Mouse (Mus musculus): ENCODE results near the gene Tgm2. TPM values are rescaled to one million over a fixed set of nuclear protein-coding genes. Genes with fewer than 3 reads are reported as not detected.

Gene Tgm2
- total RNA-seq, 1 experiment = 25.0 TPM

DNA sequence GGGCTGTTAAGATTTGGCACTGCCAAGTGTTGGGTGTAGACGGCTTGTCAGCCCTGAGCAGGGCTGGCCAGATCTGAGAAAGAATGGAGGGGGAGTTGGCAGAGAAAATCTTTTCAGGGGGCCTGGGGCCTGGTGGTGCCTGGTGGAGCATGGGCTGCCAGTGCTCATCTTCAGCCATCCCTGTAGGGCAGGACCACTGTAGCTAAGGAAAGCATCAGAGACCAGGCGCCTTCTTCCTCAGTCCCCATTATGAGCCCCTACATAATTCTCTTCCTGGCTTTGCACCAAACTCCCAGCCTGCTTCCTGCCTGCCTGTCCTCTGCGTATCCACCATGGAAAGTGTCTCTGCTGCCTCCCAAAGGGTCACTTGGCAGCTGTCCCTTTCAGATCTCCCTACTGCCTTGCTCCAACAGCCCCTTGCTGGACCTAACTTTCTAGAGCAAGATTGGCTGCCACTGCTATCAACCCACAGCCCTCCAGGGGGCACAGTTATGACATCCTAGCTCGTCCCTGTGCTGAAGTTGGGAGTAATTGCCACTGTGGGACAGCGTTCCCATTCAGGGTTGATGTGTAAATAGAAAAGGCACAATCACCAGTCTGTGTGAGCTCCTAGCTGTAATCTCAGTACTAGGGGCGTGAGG is 39.2 kb downstream of the Tgm2 start:
- in situ Hi-C loops (cut with MboI; ENCODE audit: low sequenced_read_pairs in 2 of 2, unreplicated experiment in 2 of 2) = no loop called here
- H3K36me3 ChIP-seq (ENCODE audit: control insufficient read depth, insufficient read depth, low read length, poor library complexity, severe bottlenecking) = no peaks in the 10 kb centered on the region
- no peak overlapping the region for H3K9ac ChIP-seq (ENCODE audit: insufficient read depth, low read depth, low read length, poor library complexity, severe bottlenecking)
- no peaks in the 10 kb centered on the region for H3K9me3 ChIP-seq (ENCODE audit: control insufficient read depth, insufficient read depth, low read depth, low read length)
- DNase-seq (ENCODE audit: low read depth, low spot score) = no peak
- no peak for TF ChIP-seq CHD2 (IDR thresholded peaks at IDR 0.05; ENCODE audit: low read depth, low read length)
- no peak for TF ChIP-seq HCFC1 (IDR thresholded peaks at IDR 0.05; ENCODE audit: borderline replicate concordance, insufficient read depth, low read length)
- TF ChIP-seq ZC3H11A (IDR thresholded peaks at IDR 0.05; ENCODE audit: borderline replicate concordance, low read depth, low read length) = no peak
- TF ChIP-seq MAFK (IDR thresholded peaks at IDR 0.05; ENCODE audit: insufficient read depth, low read depth, low read length) = no peak
- no peak for TF ChIP-seq ZNF384 (IDR thresholded peaks at IDR 0.05; ENCODE audit: low read depth, low read length)
- H3K27ac ChIP-seq (ENCODE audit: insufficient read depth, low read depth, low read length, poor library complexity, severe bottlenecking) = no peak overlapping the region
- no peak overlapping the region for H3K4me3 ChIP-seq (ENCODE audit: insufficient read depth in 1 of 2, low read depth in 1 of 2, low read length in 2 of 2, poor library complexity in 1 of 2, severe bottlenecking in 1 of 2)
- H3K4me1 ChIP-seq (ENCODE audit: control insufficient read depth in 2 of 2, insufficient read depth in 2 of 2, low read length in 2 of 2, poor library complexity in 1 of 2) = peaks cover 0 to 3% of the 10 kb centered on the region in 2 experiments; a peak in 2 of 4 replicates

DNA sequence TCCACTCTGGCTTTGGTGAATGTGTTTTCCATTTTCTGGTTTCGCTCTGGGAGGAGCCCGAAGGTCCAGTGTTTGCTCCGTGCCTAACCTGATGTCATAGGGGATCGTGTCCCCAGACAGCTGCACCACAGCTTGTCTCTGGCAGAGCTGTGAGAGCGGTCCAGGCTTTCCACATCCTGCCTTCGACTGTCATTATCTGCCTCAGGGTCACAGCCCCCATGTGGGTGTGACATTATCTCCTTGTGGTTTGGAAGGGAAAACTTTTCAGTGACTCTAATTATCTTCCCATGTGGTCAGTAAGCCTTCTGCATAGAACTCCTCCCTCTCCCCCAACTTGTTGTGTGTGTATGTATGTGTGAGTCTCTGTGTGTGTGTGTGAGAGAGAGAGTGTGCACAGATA is 40.6 kb downstream of the Tgm2 start:
- H3K9me3 ChIP-seq (ENCODE audit: control insufficient read depth, insufficient read depth, low read depth, low read length) = no peaks in the 10 kb centered on the region
- no peak overlapping the region for H3K27ac ChIP-seq (ENCODE audit: insufficient read depth, low read depth, low read length, poor library complexity, severe bottlenecking)
- in situ Hi-C loops (cut with MboI; ENCODE audit: low sequenced_read_pairs in 2 of 2, unreplicated experiment in 2 of 2) = no loop called here
- DNase-seq (ENCODE audit: low read depth, low spot score) = no peak
- H3K4me1 ChIP-seq (ENCODE audit: control insufficient read depth in 2 of 2, insufficient read depth in 2 of 2, low read length in 2 of 2, poor library complexity in 1 of 2) = peaks cover 0 to 3% of the 10 kb centered on the region in 2 experiments; a peak in 2 of 4 replicates
- no peak overlapping the region for H3K9ac ChIP-seq (ENCODE audit: insufficient read depth, low read depth, low read length, poor library complexity, severe bottlenecking)
- TF ChIP-seq HCFC1 (IDR thresholded peaks at IDR 0.05; ENCODE audit: borderline replicate concordance, insufficient read depth, low read length) = no peak
- TF ChIP-seq CHD2 (IDR thresholded peaks at IDR 0.05; ENCODE audit: low read depth, low read length) = no peak
- no peak for TF ChIP-seq ZC3H11A (IDR thresholded peaks at IDR 0.05; ENCODE audit: borderline replicate concordance, low read depth, low read length)
- no peak for TF ChIP-seq MAFK (IDR thresholded peaks at IDR 0.05; ENCODE audit: insufficient read depth, low read depth, low read length)
- TF ChIP-seq ZNF384 (IDR thresholded peaks at IDR 0.05; ENCODE audit: low read depth, low read length) = no peak
- no peaks in the 10 kb centered on the region for H3K36me3 ChIP-seq (ENCODE audit: control insufficient read depth, insufficient read depth, low read length, poor library complexity, severe bottlenecking)
- H3K4me3 ChIP-seq (ENCODE audit: insufficient read depth in 1 of 2, low read depth in 1 of 2, low read length in 2 of 2, poor library complexity in 1 of 2, severe bottlenecking in 1 of 2) = no peak overlapping the region

DNA sequence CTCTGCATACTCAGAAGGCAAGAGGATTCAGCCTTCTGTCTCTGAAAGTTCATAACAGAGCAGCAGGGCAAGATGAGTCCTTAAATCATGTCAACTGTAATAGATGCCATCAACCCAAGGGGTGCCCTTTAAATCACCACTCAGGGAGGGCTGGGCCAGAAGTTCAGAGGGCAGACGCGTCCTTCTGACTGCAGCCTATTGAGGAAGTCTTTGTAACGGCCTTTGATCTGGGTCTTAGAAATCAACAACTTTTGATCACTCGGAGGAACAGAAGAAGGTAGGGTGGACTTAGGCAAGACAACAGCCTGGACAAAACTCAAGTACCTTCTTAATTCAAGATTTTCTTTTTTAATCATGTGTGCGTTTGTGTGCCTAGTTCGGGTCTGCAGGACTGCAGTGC is 41.3 kb downstream of the Tgm2 start:
- in situ Hi-C loops (cut with MboI; ENCODE audit: low sequenced_read_pairs in 2 of 2, unreplicated experiment in 2 of 2) = no loop called here

DNA sequence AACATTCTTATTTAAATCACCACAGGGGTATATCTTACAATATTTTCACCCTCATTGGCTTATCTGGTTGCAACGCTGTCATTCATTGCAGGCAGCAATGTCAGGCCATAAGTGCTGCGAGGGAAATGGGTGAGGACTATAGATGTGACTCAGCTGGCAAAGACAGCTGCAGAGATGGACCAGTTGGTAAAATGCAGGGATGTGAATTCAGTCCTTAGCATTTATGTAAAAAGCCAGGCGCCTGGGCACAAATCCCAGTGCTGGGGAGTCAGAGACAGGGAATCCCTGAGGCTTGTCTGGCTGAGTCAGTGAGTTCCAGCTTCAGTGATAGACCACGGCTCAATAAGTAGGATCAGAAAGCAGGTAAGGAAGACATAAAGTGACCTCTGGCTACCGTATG is 44.5 kb downstream of the Tgm2 start:
- TF ChIP-seq MAFK (IDR thresholded peaks at IDR 0.05; ENCODE audit: insufficient read depth, low read depth, low read length) = no peak
- TF ChIP-seq ZNF384 (IDR thresholded peaks at IDR 0.05; ENCODE audit: low read depth, low read length) = no peak
- TF ChIP-seq CHD2 (IDR thresholded peaks at IDR 0.05; ENCODE audit: low read depth, low read length) = no peak
- TF ChIP-seq ZC3H11A (IDR thresholded peaks at IDR 0.05; ENCODE audit: borderline replicate concordance, low read depth, low read length) = no peak
- TF ChIP-seq HCFC1 (IDR thresholded peaks at IDR 0.05; ENCODE audit: borderline replicate concordance, insufficient read depth, low read length) = no peak
- no peaks in the 10 kb centered on the region for H3K9me3 ChIP-seq (ENCODE audit: control insufficient read depth, insufficient read depth, low read depth, low read length)
- no peaks in the 10 kb centered on the region for H3K36me3 ChIP-seq (ENCODE audit: control insufficient read depth, insufficient read depth, low read length, poor library complexity, severe bottlenecking)
- H3K4me1 ChIP-seq (ENCODE audit: control insufficient read depth in 2 of 2, insufficient read depth in 2 of 2, low read length in 2 of 2, poor library complexity in 1 of 2) = no peaks in the 10 kb centered on the region
- H3K4me3 ChIP-seq (ENCODE audit: insufficient read depth in 1 of 2, low read depth in 1 of 2, low read length in 2 of 2, poor library complexity in 1 of 2, severe bottlenecking in 1 of 2) = no peak overlapping the region
- H3K9ac ChIP-seq (ENCODE audit: insufficient read depth, low read depth, low read length, poor library complexity, severe bottlenecking) = no peak overlapping the region
- H3K27ac ChIP-seq (ENCODE audit: insufficient read depth, low read depth, low read length, poor library complexity, severe bottlenecking) = no peak overlapping the region
- in situ Hi-C loops (cut with MboI; ENCODE audit: low sequenced_read_pairs in 2 of 2, unreplicated experiment in 2 of 2) = no loop called here
- DNase-seq (ENCODE audit: low read depth, low spot score) = no peak

More for the DNA sequence above, 41.3 kb downstream of the Tgm2 start:
- Histone ChIP-seq H3K36me3 (ENCODE audit: control insufficient read depth, insufficient read depth, low read length, poor library complexity, severe bottlenecking) (no peaks in the 10 kb centered on the region), H3K9ac (ENCODE audit: insufficient read depth, low read depth, low read length, poor library complexity, severe bottlenecking) (no peak overlapping the region), H3K4me3 (ENCODE audit: insufficient read depth in 1 of 2, low read depth in 1 of 2, low read length in 2 of 2, poor library complexity in 1 of 2, severe bottlenecking in 1 of 2) (no peak overlapping the region), H3K4me1 (ENCODE audit: control insufficient read depth in 2 of 2, insufficient read depth in 2 of 2, low read length in 2 of 2, poor library complexity in 1 of 2) (peaks cover 0 to 3% of the 10 kb centered on the region in 2 experiments; a peak in 2 of 4 replicates), H3K9me3 (ENCODE audit: control insufficient read depth, insufficient read depth, low read depth, low read length) (no peaks in the 10 kb centered on the region), H3K27ac (ENCODE audit: insufficient read depth, low read depth, low read length, poor library complexity, severe bottlenecking) (no peak overlapping the region)
- no peak for TF ChIP-seq ZNF384 (IDR thresholded peaks at IDR 0.05; ENCODE audit: low read depth, low read length)
- no peak for DNase-seq (ENCODE audit: low read depth, low spot score)

DNA sequence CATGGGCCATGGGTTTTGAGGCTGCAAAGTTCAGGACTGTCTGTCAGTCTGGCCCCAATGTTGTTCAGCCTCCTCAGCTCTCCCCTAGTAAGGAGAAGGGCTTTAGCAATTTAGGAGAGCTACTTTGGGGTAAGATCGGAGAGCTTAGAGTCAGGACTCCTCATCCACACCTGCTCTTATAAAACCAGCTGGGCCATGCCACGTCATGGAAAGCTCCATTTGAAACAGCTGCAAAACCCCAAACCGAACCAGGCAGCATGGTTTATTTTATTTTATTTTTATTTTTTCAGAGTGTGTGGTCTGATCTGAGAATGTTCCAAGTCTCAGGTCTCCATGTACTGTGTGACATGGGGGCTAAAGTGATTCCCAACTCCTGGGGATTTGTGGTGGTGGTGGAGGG is 46.7 kb downstream of the Tgm2 start:
- Histone ChIP-seq H3K36me3 (ENCODE audit: control insufficient read depth, insufficient read depth, low read length, poor library complexity, severe bottlenecking) (no peaks in the 10 kb centered on the region), H3K4me3 (ENCODE audit: insufficient read depth in 1 of 2, low read depth in 1 of 2, low read length in 2 of 2, poor library complexity in 1 of 2, severe bottlenecking in 1 of 2) (no peak overlapping the region), H3K9ac (ENCODE audit: insufficient read depth, low read depth, low read length, poor library complexity, severe bottlenecking) (no peak overlapping the region), H3K9me3 (ENCODE audit: control insufficient read depth, insufficient read depth, low read depth, low read length) (no peaks in the 10 kb centered on the region), H3K27ac (ENCODE audit: insufficient read depth, low read depth, low read length, poor library complexity, severe bottlenecking) (no peak overlapping the region), H3K4me1 (ENCODE audit: control insufficient read depth in 2 of 2, insufficient read depth in 2 of 2, low read length in 2 of 2, poor library complexity in 1 of 2) (no peaks in the 10 kb centered on the region)
- in situ Hi-C loops (cut with MboI; ENCODE audit: low sequenced_read_pairs in 2 of 2, unreplicated experiment in 2 of 2) = no loop called here
- DNase-seq (ENCODE audit: low read depth, low spot score) = no peak
- no peak for TF ChIP-seq HCFC1 (IDR thresholded peaks at IDR 0.05; ENCODE audit: borderline replicate concordance, insufficient read depth, low read length)
- no peak for TF ChIP-seq CHD2 (IDR thresholded peaks at IDR 0.05; ENCODE audit: low read depth, low read length)
- no peak for TF ChIP-seq MAFK (IDR thresholded peaks at IDR 0.05; ENCODE audit: insufficient read depth, low read depth, low read length)
- TF ChIP-seq ZC3H11A (IDR thresholded peaks at IDR 0.05; ENCODE audit: borderline replicate concordance, low read depth, low read length) = no peak
- TF ChIP-seq ZNF384 (IDR thresholded peaks at IDR 0.05; ENCODE audit: low read depth, low read length) = no peak
